Mouse (Mus musculus) ES-E14 (cell line): ENCODE measurements around the gene Pogz.

Experiments used
- CHD2 ChIP-seq: IDR thresholded peaks from 2 replicates; pipeline ENCODE4 v1.6.1; 2014; ENCODE audit warnings: mild to moderate bottlenecking, low read depth, low read length, inconsistent platforms
- HCFC1 ChIP-seq: IDR thresholded peaks from 2 replicates; pipeline ENCODE4 v1.6.1; 2012; ENCODE audit warnings: low read length, inconsistent platforms, borderline replicate concordance; ENCODE audit not compliant: insufficient read depth
- MAFK ChIP-seq: IDR thresholded peaks from 2 replicates; pipeline ENCODE4 v1.6.1; 2014; ENCODE audit warnings: mild to moderate bottlenecking, low read depth, low read length, inconsistent platforms; ENCODE audit not compliant: insufficient read depth
- ZC3H11A ChIP-seq: IDR thresholded peaks from 2 replicates; pipeline ENCODE4 v1.6.1; 2012; ENCODE audit warnings: low read depth, mild to moderate bottlenecking, inconsistent platforms, low read length, borderline replicate concordance
- ZNF384 ChIP-seq: IDR thresholded peaks from 2 replicates; pipeline ENCODE4 v1.6.1; 2012; ENCODE audit warnings: low read depth, low read length, inconsistent platforms

GRCm38 (mm10) chr3:94878618-94879017 is 41.3 kb downstream of the Pogz start:
- TF ChIP-seq HCFC1 (no peak), ZNF384 (no peak), ZC3H11A (no peak), MAFK (no peak), CHD2 (no peak)
